Mouse (Mus musculus): ENCODE results near the gene Glcci1. TPM values are rescaled to one million over a fixed set of nuclear protein-coding genes. Genes with fewer than 3 reads are reported as not detected.
A peak's percentile ranks its signal among the peaks of the same experiment; 100 is the strongest.

Glcci1 gene
- total RNA-seq (2021) = 10 to 100 TPM; 11.5 to 23.8 TPM
- long read RNA-seq, experiment 1, full-length matches to known transcripts = 2 of 4 reads
- long read RNA-seq, experiment 1, partial matches to known transcripts = 1 of 4 reads
- long read RNA-seq, experiment 1, other reads (novel, unspliced or antisense) = 1 of 4 reads
- long read RNA-seq, experiment 2, full-length matches to known transcripts = 1 of 3 reads
- long read RNA-seq, experiment 2, partial matches to known transcripts = 1 of 3 reads
- long read RNA-seq, experiment 2, other reads (novel, unspliced or antisense) = 1 of 3 reads

- intact Hi-C loops (cut with DNase I) = loop anchor here (10.0 kb wide), 1 partner anchor 235 kb away; no protein-coding TSS in a partner anchor
- DNase-seq = peak; percentile 81
Observed at GRCm38 (mm10) chr6:8509551-8509950, at the start of gene Glcci1. Gene Glcci1, plus strand, starts transcription at chr6:8509600.

GRCm38 (mm10) chr6:8462447-8462846 is 47.0 kb upstream of the Glcci1 start:
- no peak for DNase-seq
- intact Hi-C loops (cut with DNase I) = no loop called here

- intact Hi-C loops (cut with DNase I) = no loop called here
- DNase-seq = no peak
Observed at GRCm38 (mm10) chr6:8465388-8465787, 44.0 kb upstream of the Glcci1 start.

GRCm38 (mm10) chr6:8465985-8466384 is 43.4 kb upstream of the Glcci1 start:
- DNase-seq = no peak
- intact Hi-C loops (cut with DNase I) = no loop called here

GRCm38 (mm10) chr6:8467667-8468337 is 41.6 kb upstream of the Glcci1 start:
- DNase-seq = no peak
- intact Hi-C loops (cut with DNase I) = no loop called here

GRCm38 (mm10) chr6:8469918-8470317 is 39.5 kb upstream of the Glcci1 start:
- no peak for DNase-seq
- intact Hi-C loops (cut with DNase I) = no loop called here

GRCm38 (mm10) chr6:8472125-8472524 is 37.3 kb upstream of the Glcci1 start:
- intact Hi-C loops (cut with DNase I) = no loop called here
- no peak for DNase-seq

GRCm38 (mm10) chr6:8472915-8473314 is 36.5 kb upstream of the Glcci1 start:
- peak; percentile 32 to 38 for DNase-seq

GRCm38 (mm10) chr6:8473498-8473897 is 35.9 kb upstream of the Glcci1 start:
- peak; percentile 11 to 36 for DNase-seq
- intact Hi-C loops (cut with DNase I) = no loop called here

More at GRCm38 (mm10) chr6:8472915-8473314, 36.5 kb upstream of the Glcci1 start:
- intact Hi-C loops (cut with DNase I) = no loop called here

- no peak for DNase-seq
- intact Hi-C loops (cut with DNase I) = no loop called here
Observed at GRCm38 (mm10) chr6:8474316-8474715, 35.1 kb upstream of the Glcci1 start.

- peak in 1 of 2 experiments; percentile 8 for DNase-seq
- intact Hi-C loops (cut with DNase I) = no loop called here
Observed at GRCm38 (mm10) chr6:8474820-8475219, 34.6 kb upstream of the Glcci1 start.

- intact Hi-C loops (cut with DNase I) = no loop called here
- no peak for DNase-seq
Observed at GRCm38 (mm10) chr6:8479176-8479575, 30.2 kb upstream of the Glcci1 start.

GRCm38 (mm10) chr6:8484437-8485275 is 24.7 kb upstream of the Glcci1 start:
- intact Hi-C loops (cut with DNase I) = no loop called here
- DNase-seq = no peak

GRCm38 (mm10) chr6:8485414-8486175 is 23.8 kb upstream of the Glcci1 start:
- intact Hi-C loops (cut with DNase I) = no loop called here
- DNase-seq = no peak

- DNase-seq = no peak
- intact Hi-C loops (cut with DNase I) = no loop called here
Observed at GRCm38 (mm10) chr6:8486391-8487043, 22.9 kb upstream of the Glcci1 start.

- intact Hi-C loops (cut with DNase I) = no loop called here
- no peak for DNase-seq
Observed at GRCm38 (mm10) chr6:8487044-8487853, 22.2 kb upstream of the Glcci1 start.

- no peak for DNase-seq
- intact Hi-C loops (cut with DNase I) = no loop called here
Observed at GRCm38 (mm10) chr6:8488249-8488648, 21.2 kb upstream of the Glcci1 start.

GRCm38 (mm10) chr6:8489266-8489665 is 20.1 kb upstream of the Glcci1 start:
- intact Hi-C loops (cut with DNase I) = no loop called here
- no peak for DNase-seq
